Mouse (Mus musculus): Measurements from ENCODE around the gene Kazn.

Kazn gene

DNA sequence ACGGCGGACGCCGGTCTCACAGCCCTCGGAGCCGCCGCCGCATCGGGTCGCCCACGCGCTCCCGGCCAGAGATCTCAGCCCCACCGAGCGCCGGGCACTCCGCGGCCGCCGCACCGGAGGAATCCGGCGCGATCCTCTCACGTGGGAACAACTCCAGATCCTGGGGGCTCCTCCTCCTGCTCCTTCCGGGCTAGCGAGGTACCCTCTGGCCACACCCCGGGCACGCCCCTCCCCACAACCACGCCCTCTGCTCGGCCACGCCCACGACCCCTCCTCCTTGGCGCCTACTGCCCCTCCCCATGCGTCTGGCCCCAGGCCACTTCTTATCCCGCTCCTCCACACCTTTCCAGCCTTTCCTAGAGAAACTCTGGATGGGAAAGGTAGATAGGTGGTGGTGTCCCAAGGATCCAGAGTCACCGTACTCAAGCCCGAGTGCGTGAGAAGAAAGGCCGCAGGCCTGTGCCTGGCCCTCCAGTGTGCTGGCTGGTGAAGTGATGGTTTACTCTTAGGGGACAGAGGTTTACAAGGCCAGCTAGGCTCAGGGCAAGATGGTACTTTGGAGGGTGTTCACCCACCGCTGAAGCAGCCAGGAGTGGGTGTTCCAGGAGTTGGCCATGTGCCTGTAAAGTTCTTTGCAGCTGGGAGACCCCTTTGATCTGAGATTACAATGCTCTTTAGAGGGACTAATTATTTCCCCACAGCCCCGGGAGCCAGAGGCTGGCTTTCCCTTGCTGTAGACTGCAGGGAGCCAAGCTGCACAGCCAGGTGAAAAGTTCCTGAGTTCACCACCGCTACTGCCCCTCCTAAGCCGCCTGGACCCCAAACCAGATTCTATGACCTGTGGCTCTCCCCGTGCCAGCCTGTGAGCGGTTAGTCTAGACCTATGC lies at the start of gene Kazn:
Kazn (minus strand) TSS at position 162 of the 887 bp plus-strand sequence.
- peak; percentile 22 to 23 for DNase-seq (ENCODE audit: low spot score in 2 of 2)

DNA sequence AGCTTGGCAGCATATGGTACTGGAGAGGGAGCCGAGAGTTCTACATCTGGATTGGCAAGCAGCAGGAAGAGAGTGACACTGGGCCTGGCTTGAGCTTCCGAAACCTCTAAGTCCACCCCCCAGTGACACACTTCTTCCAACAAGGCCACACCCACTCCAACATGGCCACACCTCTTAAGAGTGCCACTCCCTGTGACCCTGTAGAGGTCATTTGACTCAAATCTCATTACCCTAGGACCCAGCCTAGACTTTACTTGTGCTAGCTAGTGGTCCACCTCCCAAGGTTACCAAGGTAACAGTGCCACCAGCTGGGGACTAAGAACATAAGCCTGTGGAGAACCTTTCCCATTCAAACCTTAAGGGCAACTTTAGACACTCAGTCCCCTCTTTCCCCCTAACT lies 46.3 kb upstream of the Kazn start:
- no peak for DNase-seq (ENCODE audit: low spot score in 2 of 2)

DNA sequence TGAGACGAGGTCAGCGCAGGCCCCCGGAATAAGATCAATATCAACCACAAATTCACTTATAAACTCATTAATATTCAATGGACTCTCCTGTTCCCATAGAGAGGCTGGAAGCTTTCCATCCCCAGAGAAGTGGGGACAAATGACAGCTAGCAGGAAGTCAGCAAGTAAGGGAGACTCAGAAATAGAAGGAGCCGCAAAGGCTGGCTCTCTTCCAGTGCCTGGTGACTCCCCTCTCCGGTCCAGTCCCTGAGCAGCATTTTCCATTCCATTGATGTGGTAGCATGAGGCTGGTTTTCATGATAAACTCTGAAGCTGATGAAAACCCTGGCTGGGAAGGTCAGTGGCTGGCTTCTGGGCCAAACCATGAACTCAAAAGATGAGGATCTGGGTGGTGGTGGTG lies 44.7 kb upstream of the Kazn start:
- DNase-seq (ENCODE audit: low spot score in 2 of 2): no peak

DNA sequence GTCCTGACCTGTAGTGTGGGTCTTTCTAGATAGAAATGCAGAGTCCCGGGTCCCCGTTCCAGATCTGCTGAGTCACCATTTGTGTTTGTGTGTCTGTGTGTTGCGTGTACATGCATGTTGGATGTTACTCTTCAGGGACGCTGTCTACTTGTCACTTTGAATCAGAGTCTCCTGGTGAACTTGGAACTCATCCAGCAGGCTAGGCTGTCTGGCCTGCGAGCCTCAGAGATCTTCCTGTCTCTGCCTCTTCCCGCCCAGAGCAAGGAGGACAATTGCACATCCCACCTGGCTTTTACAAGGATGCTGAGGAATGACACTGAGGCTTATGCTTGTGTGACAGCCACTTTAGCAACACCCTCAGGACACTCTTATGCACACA lies 39.0 kb upstream of the Kazn start:
- no peak for DNase-seq (ENCODE audit: low spot score in 2 of 2)

GRCm38 (mm10) chr4:142277481-142278196 lies 38.4 kb upstream of the Kazn start:
- DNase-seq (ENCODE audit: low spot score in 2 of 2): no peak

DNA sequence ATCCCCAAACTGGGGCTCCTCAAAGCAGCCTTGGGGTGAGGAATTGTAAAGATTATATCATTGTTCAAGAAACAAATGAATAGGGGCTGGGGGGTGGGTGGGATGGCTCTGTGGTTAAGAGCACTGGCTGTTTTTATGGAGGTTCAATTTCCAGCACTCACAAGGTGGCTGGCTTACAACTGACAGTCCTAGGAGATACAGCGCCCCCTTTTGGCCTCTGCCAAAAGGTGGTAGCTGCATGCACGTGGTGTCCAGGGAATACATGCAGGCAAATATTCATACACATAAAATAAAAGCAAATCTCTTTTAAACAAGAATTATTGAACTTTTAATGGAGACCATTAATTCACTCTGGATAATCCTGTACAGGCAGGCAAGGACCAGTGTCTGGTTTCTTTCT lies 36.0 kb upstream of the Kazn start:
- DNase-seq (ENCODE audit: low spot score in 2 of 2): no peak

GRCm38 (mm10) chr4:142274441-142275234 lies 35.4 kb upstream of the Kazn start:
- no peak for DNase-seq (ENCODE audit: low spot score in 2 of 2)

GRCm38 (mm10) chr4:142271506-142271905 lies 32.3 kb upstream of the Kazn start:
- no peak for DNase-seq (ENCODE audit: low spot score in 2 of 2)

DNA sequence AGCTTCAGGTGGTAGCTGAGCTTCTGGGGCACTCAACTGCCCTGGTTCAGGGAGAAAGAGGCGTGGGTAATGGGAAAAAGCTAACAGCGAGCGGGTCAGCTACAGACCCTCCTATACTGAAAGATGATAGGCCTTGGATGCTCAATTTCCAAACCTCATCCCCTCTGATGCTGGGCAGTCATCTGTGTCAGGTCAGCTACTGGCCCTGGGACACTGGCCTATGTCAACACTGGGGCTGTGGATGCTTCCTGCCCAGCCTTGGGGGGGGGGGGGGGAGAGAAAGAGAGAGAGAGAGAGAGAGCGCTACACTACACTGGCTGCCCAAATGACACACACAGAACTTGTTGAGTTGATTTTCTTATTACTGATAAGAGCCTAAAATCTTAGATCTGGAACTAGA lies 28.6 kb upstream of the Kazn start:
- no peak for DNase-seq (ENCODE audit: low spot score in 2 of 2)

- no peak for DNase-seq (ENCODE audit: low spot score in 2 of 2)
Observed at GRCm38 (mm10) chr4:142267348-142267819, 28.2 kb upstream of the Kazn start.

- DNase-seq (ENCODE audit: low spot score in 2 of 2): no peak
Observed at GRCm38 (mm10) chr4:142264335-142264734, 25.1 kb upstream of the Kazn start.

GRCm38 (mm10) chr4:142261725-142262124 lies 22.5 kb upstream of the Kazn start:
- DNase-seq (ENCODE audit: low spot score in 2 of 2): no peak

- DNase-seq (ENCODE audit: low spot score in 2 of 2): no peak
Observed at GRCm38 (mm10) chr4:142258730-142259129, 19.5 kb upstream of the Kazn start.

DNA sequence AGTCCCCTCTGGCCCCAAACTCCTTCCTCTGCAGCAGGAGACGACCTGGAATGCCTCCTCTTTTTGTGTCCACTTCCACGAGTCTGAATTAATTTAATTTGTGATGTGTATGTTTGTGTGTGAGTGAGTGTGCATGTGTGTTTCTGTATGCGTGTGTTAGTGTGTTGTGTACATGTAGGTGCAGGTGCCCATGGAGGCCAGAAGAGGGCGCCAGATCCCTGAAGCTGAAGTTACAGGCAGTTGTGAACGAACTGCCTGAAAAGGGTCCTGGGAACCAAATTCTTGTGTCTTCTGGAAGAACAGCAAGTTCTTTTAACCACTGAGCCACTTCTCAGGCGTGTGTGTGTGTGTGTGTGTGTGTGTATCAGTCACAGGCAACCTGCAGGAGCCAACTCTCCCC lies 14.9 kb upstream of the Kazn start:
- DNase-seq (ENCODE audit: low spot score in 2 of 2): no peak

DNA sequence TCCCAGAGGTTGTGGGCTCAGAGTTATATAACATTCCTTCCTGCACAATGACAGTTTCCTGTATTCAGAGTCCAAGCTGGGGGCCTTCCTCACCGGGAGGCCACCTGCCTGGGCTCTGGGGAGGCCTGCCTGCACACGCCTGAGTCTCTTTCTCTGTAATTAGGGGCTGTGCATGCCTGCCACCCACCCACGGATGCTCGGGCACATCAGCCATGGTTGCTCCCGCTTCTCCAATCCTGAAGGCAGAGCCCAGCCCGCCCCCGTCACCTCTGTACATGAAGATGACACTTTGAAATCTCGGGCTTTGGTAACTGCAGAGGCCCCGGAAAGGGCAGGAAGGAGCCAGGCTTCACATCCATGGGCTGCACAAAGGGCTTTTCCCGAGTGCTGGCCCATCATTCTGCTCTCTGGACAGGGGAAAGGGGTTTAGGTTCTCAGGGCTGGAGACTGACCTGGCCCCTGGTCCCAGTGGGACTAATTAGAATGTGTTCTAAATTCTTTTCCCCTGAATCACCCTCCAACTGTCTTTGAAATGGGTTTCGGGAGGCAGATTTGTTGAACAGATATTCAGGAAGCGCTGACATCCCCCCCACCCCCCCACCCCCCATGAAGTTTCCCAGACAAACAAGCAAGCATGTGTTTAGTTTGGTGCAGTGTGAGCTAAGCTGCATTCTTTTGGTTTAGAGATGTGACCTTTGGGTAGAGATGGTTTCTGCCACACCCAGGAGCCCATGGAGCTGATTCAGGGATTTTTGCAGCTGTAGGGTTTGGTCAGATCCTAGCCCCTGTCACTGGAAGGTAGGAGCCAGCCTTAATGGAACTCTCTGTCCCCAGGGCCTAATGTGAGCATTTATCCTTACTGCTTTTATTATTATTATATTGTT lies 12.5 kb upstream of the Kazn start:
- no peak for DNase-seq (ENCODE audit: low spot score in 2 of 2)

DNA sequence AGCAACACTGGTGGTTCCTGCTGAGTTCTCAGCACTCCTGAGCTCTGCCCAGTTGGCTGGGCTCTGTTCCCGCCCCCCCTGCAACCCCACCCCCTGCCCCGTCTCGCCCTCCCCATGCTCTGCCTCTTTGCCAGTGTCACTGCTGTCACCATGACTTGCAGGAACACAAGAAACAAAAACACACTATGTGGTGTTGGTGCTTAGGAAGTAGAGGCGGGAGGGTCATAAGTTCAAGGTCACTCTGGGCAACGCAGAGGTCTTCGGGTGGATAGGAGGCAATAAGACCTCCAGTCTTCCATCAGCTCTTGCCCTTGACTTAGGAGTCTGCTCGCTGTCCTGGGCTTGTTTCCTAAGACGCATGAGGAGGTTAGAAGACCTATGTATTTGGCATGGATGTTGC lies 10.9 kb upstream of the Kazn start:
- DNase-seq (ENCODE audit: low spot score in 2 of 2): no peak

DNA sequence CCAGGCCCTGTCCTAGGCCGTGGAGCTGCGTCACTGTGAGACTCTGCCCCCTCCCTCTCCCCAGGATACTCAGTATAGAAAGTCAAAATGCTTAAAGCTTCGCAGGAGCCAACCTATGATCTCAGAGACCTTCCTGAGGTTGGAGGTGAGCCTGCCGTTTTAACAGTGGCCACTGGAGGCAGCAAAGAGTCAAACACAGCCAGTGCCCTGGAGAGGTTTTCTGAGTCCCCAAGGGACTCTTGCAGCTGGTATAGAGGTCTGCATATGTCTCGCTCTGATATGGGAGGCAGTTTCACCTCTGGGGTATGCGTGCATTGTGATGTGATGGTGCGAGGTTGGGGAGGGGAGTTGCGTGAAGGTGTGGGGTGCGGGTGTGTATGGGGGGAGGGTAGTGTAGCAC lies 10.2 kb upstream of the Kazn start:
- peak in 1 of 2 experiments; percentile 10 for DNase-seq (ENCODE audit: low spot score in 2 of 2)

DNA sequence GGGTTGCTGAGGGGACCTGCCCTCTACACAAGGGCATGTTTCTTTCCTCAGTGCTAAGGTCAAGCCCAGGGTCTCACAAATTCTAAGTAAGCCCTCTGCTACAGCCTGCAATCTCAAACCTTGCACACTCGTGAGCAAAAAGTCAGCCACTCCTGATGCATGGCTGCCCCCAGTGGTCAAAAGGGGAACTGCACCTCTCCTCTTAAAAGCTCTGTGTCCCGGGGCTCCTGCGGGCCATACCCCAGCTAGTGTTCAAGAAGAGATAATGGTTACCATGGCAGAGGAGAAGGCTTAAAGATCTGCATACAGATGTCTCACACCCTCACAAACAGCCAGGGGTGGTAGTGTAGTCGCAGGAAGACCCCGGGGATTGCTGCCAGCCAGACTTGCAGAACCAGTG lies 9.2 kb upstream of the Kazn start:
- DNase-seq (ENCODE audit: low spot score in 2 of 2): peak; percentile 29 to 50

GRCm38 (mm10) chr4:142246698-142247097 lies 7.5 kb upstream of the Kazn start:
- no peak for DNase-seq (ENCODE audit: low spot score in 2 of 2)

GRCm38 (mm10) chr4:142244641-142245040 lies 5.4 kb upstream of the Kazn start:
- no peak for DNase-seq (ENCODE audit: low spot score in 2 of 2)

- DNase-seq (ENCODE audit: low spot score in 2 of 2): no peak
Observed at GRCm38 (mm10) chr4:142242750-142243383, 3.7 kb upstream of the Kazn start.
